Mouse (Mus musculus): ENCODE results near the gene Erbb2.

Gene Erbb2

GRCm38 (mm10) chr11:98458121-98458990, 46.1 kb downstream of the Erbb2 start:
- DNase-seq = no peak

GRCm38 (mm10) chr11:98459071-98459741, 46.9 kb downstream of the Erbb2 start:
- DNase-seq = no peak

GRCm38 (mm10) chr11:98459860-98460259, 47.6 kb downstream of the Erbb2 start:
- DNase-seq = no peak

- no peak for DNase-seq
Observed at GRCm38 (mm10) chr11:98461109-98461720, 48.9 kb downstream of the Erbb2 start.

- DNase-seq = no peak
Observed at GRCm38 (mm10) chr11:98462255-98462654, 50.0 kb downstream of the Erbb2 start.

GRCm38 (mm10) chr11:98463911-98464310, 51.6 kb downstream of the Erbb2 start:
- DNase-seq = no peak

- no peak for DNase-seq
Observed at GRCm38 (mm10) chr11:98464516-98464915, 52.2 kb downstream of the Erbb2 start.

GRCm38 (mm10) chr11:98469761-98470714, 57.8 kb downstream of the Erbb2 start:
- no peak for DNase-seq

- no peak for DNase-seq
Observed at GRCm38 (mm10) chr11:98470795-98471194, 58.5 kb downstream of the Erbb2 start.

GRCm38 (mm10) chr11:98472696-98473095, 60.4 kb downstream of the Erbb2 start:
- DNase-seq = no peak

GRCm38 (mm10) chr11:98473916-98474479, 61.7 kb downstream of the Erbb2 start:
- no peak for DNase-seq

- DNase-seq = no peak
Observed at GRCm38 (mm10) chr11:98474967-98475366, 62.7 kb downstream of the Erbb2 start.

GRCm38 (mm10) chr11:98475630-98476433, 63.6 kb downstream of the Erbb2 start:
- DNase-seq = no peak

GRCm38 (mm10) chr11:98476434-98476807, 64.2 kb downstream of the Erbb2 start:
- DNase-seq = no peak

- no peak for DNase-seq
Observed at GRCm38 (mm10) chr11:98477011-98477701, 64.9 kb downstream of the Erbb2 start.

- DNase-seq = no peak
Observed at GRCm38 (mm10) chr11:98479026-98479939, 67.0 kb downstream of the Erbb2 start.

- DNase-seq = no peak
Observed at GRCm38 (mm10) chr11:98479940-98480497, 67.7 kb downstream of the Erbb2 start.

GRCm38 (mm10) chr11:98481231-98481630, 69.0 kb downstream of the Erbb2 start:
- DNase-seq = no peak

GRCm38 (mm10) chr11:98482067-98482466, 69.8 kb downstream of the Erbb2 start:
- no peak for DNase-seq
